Mouse (Mus musculus): Measurements from ENCODE around the gene Cnot11. TPM values are rescaled to one million over a fixed set of nuclear protein-coding genes. Genes with fewer than 3 reads are reported as not detected.
A peak's percentile ranks its signal among the peaks of the same experiment; 100 is the strongest.

The Cnot11 gene
- polyA plus RNA-seq, 2 experiments: 23.8 to 30.6 TPM

DNA sequence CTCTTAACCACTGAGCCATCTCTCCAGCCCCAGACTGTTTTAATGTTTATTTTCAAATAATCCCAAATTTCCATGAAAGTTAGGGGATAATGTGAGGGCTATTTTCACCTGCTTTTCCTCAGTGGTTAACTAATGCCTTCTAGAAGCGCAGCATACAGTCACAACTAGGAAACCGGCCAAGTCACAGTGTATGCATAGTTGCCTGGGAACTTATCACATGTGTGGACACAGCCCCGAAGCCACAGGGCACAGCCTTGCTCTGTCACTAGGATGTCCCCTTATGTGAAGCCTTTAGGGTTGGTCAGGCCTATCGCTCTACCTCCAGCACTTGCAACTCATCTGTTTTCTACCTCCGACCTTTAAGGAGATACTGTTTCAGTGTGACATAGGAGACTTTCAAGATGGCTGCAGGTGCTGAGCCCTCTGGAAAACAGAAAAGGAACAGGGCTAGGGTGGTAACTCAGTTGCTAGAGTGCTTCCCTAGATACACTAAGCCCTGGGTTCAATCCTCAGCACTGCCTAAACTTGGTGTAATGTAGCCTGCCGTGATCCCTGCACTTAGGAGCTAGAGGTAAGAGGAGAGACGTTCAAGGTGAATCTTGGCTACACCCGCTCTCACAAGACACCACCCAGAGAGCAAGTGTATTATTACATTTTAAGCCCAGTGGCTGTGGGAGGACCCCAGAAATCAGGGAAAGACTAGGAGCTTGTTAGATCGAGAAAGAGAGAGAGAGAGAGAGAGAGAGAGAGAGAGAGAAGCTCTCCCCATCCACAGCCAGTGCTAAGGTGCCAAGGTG lies 8.2 kb upstream of the Cnot11 start:
- Histone ChIP-seq H3K36me3 (ENCODE audit: control insufficient read depth, insufficient read depth, low read length) (no peaks in the 10 kb centered on the region), H3K4me2 (replicated peaks; ENCODE audit: low read depth, low read length, severe bottlenecking) (no peak overlapping the region), H3K9me3 (ENCODE audit: control insufficient read depth, low read length) (no peaks in the 10 kb centered on the region), H3K4me3 (replicated peaks; ENCODE audit: low read length) (no peak overlapping the region), H3K27me3 (ENCODE audit: control insufficient read depth, insufficient read depth, low read length) (no peaks in the 10 kb centered on the region), H3K4me1 (ENCODE audit: control insufficient read depth, insufficient read depth, low read length) (no peaks in the 10 kb centered on the region), H3K27ac (replicated peaks; ENCODE audit: low read depth, low read length) (no peak overlapping the region), H3K9ac (ENCODE audit: low read depth, low read length, severe bottlenecking) (no peak overlapping the region)
- WGBS: 83% methylated on average over 9 of the region's 9 CpGs
- no peak for TF ChIP-seq POLR2A (IDR thresholded peaks at IDR 0.05; ENCODE audit: borderline replicate concordance, extremely low read depth, insufficient read depth, insufficient read length)
- DNase-seq (ENCODE audit: low spot score): no peak
- ATAC-seq (ENCODE audit: low FRiP score, low read depth): no peak

DNA sequence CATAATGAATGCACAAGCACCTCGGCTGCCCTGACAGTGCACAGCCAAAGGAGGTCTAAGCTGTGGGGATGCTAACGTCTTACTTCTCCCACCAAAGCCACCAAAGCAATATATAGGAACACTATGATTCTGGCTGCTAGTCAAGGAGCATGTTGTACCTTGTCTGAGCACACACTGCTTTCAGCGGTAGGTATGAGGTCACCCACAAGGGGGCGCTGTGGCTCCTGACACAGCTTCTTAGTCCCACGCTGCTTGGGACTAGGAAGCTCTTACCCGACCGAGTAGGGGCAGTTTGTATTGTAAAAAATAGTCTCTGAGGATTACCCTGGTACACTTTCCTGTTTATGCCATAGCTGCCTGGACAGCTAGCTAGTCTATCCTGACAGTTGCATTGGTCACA lies 7.4 kb upstream of the Cnot11 start:
- Histone ChIP-seq H3K4me2 (replicated peaks; ENCODE audit: low read depth, low read length, severe bottlenecking) (no peak overlapping the region), H3K36me3 (ENCODE audit: control insufficient read depth, insufficient read depth, low read length) (no peaks in the 10 kb centered on the region), H3K9ac (ENCODE audit: low read depth, low read length, severe bottlenecking) (no peak overlapping the region), H3K9me3 (ENCODE audit: control insufficient read depth, low read length) (no peaks in the 10 kb centered on the region), H3K27me3 (ENCODE audit: control insufficient read depth, insufficient read depth, low read length) (no peaks in the 10 kb centered on the region), H3K4me3 (replicated peaks; ENCODE audit: low read length) (no peak overlapping the region), H3K4me1 (ENCODE audit: control insufficient read depth, insufficient read depth, low read length) (no peaks in the 10 kb centered on the region), H3K27ac (replicated peaks; ENCODE audit: low read depth, low read length) (no peak overlapping the region)
- peak; percentile 79 for DNase-seq (ENCODE audit: low spot score)
- TF ChIP-seq POLR2A (IDR thresholded peaks at IDR 0.05; ENCODE audit: borderline replicate concordance, extremely low read depth, insufficient read depth, insufficient read length): no peak
- 12% methylated on average over 7 of the region's 7 CpGs for WGBS
- ATAC-seq (ENCODE audit: low FRiP score, low read depth): no peak

DNA sequence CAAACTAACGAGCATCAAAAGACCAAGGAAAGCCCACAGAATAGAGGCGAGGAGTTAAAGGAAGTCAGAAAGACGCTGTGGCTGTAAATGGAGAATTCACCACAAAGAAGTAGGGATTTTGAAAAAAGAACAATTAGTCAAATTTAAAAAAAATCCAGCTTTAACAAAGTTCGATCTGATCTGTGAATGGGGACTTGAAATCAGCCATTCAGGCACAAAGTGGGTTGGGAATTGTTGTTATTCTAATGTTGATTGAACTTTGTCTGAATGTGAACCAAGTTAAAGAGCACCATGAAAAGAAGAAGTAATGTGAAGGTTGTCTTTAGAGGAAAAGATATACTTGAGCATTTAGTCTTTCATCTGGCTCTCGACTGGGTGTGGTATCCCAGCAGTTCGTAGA lies 6.5 kb upstream of the Cnot11 start:
- no peak for TF ChIP-seq POLR2A (IDR thresholded peaks at IDR 0.05; ENCODE audit: borderline replicate concordance, extremely low read depth, insufficient read depth, insufficient read length)
- no peak for DNase-seq (ENCODE audit: low spot score)
- no peak overlapping the region for H3K4me2 ChIP-seq (replicated peaks; ENCODE audit: low read depth, low read length, severe bottlenecking)
- no peaks in the 10 kb centered on the region for H3K27me3 ChIP-seq (ENCODE audit: control insufficient read depth, insufficient read depth, low read length)
- no peak overlapping the region for H3K9ac ChIP-seq (ENCODE audit: low read depth, low read length, severe bottlenecking)
- no peak overlapping the region for H3K27ac ChIP-seq (replicated peaks; ENCODE audit: low read depth, low read length)
- H3K36me3 ChIP-seq (ENCODE audit: control insufficient read depth, insufficient read depth, low read length): no peaks in the 10 kb centered on the region
- no peaks in the 10 kb centered on the region for H3K9me3 ChIP-seq (ENCODE audit: control insufficient read depth, low read length)
- H3K4me3 ChIP-seq (replicated peaks; ENCODE audit: low read length): no peak overlapping the region
- no peak for ATAC-seq (ENCODE audit: low FRiP score, low read depth)
- WGBS: 63% methylated on average over 6 of the region's 6 CpGs
- no peaks in the 10 kb centered on the region for H3K4me1 ChIP-seq (ENCODE audit: control insufficient read depth, insufficient read depth, low read length)

DNA sequence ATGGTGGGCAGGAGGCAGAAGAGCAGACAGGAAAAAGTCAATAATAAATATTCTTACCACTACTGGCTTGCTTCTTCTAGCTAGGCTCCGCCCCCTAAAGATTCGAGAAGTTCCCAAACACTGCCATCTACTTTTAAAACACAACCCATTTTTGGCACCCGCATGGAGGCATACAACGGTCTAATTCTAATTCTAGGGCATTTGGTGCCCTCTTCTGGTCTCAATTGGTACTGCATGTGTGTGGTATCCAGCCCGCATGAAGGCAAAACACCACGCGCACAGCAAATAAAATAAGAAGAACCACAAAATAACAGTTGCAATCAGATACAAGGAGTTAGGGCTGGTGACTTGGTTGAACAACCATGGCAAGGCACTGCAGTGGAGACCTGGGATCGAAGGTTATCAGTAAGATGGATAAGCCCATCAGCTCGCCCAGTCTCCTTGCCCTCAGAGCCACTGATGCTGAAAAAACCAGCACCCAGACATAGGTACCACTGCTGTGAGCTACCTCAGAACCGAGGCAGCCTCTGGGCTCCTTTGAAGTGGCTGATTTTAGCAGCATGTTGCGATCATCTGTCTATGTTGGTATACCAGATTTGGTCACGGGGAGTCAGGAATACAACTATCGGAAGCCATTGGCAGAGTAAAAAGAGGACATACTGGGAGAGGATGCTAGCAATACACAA lies 4.4 kb upstream of the Cnot11 start:
- ATAC-seq (ENCODE audit: low FRiP score, low read depth): no peak
- WGBS: 40% methylated on average over 13 of the region's 13 CpGs

DNA sequence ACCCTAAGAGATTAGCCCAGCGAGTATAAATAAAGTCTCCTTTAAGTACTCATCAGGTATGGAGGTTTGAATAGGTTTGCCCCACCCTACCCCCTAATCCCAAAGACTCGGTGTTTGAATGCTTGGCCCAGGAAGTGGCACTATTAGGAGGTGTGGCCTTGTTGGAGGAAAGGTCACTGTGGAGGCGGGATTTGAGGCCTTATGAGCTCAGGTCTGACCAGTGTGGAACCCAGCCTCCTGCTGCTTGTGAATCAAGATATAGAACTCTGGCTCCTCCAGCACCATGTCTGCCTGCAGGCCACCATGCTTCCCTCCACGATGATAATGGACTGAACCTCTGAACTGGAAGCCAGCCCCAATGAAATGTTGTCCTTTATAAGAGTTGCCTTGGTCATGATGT lies 3.8 kb upstream of the Cnot11 start:
- Histone ChIP-seq H3K9me3 (ENCODE audit: control insufficient read depth, low read length) (no peaks in the 10 kb centered on the region), H3K36me3 (ENCODE audit: control insufficient read depth, insufficient read depth, low read length) (no peaks in the 10 kb centered on the region), H3K27me3 (ENCODE audit: control insufficient read depth, insufficient read depth, low read length) (no peaks in the 10 kb centered on the region), H3K4me1 (ENCODE audit: control insufficient read depth, insufficient read depth, low read length) (peaks cover 5% of the 10 kb centered on the region; the same call in 1 of the 2 replicates), H3K4me3 (replicated peaks; ENCODE audit: low read length) (no peak overlapping the region), H3K4me2 (replicated peaks; ENCODE audit: low read depth, low read length, severe bottlenecking) (no peak overlapping the region), H3K9ac (ENCODE audit: low read depth, low read length, severe bottlenecking) (no peak overlapping the region), H3K27ac (replicated peaks; ENCODE audit: low read depth, low read length) (no peak overlapping the region)
- no peak for TF ChIP-seq POLR2A (IDR thresholded peaks at IDR 0.05; ENCODE audit: borderline replicate concordance, extremely low read depth, insufficient read depth, insufficient read length)
- WGBS: 61% methylated on average over 4 of the region's 4 CpGs
- DNase-seq (ENCODE audit: low spot score): no peak
- ATAC-seq (ENCODE audit: low FRiP score, low read depth): no peak

More for the DNA sequence above, 4.4 kb upstream of the Cnot11 start:
- no peaks in the 10 kb centered on the region for H3K36me3 ChIP-seq (ENCODE audit: control insufficient read depth, insufficient read depth, low read length)
- H3K9ac ChIP-seq (ENCODE audit: low read depth, low read length, severe bottlenecking): no peak overlapping the region
- H3K9me3 ChIP-seq (ENCODE audit: control insufficient read depth, low read length): no peaks in the 10 kb centered on the region
- no peak overlapping the region for H3K4me2 ChIP-seq (replicated peaks; ENCODE audit: low read depth, low read length, severe bottlenecking)
- no peaks in the 10 kb centered on the region for H3K27me3 ChIP-seq (ENCODE audit: control insufficient read depth, insufficient read depth, low read length)
- peaks cover 5% of the 10 kb centered on the region; the same call in 1 of the 2 replicates for H3K4me1 ChIP-seq (ENCODE audit: control insufficient read depth, insufficient read depth, low read length)
- DNase-seq (ENCODE audit: low spot score): peak; percentile 74
- H3K27ac ChIP-seq (replicated peaks; ENCODE audit: low read depth, low read length): no peak overlapping the region
- TF ChIP-seq POLR2A (IDR thresholded peaks at IDR 0.05; ENCODE audit: borderline replicate concordance, extremely low read depth, insufficient read depth, insufficient read length): no peak
- no peak overlapping the region for H3K4me3 ChIP-seq (replicated peaks; ENCODE audit: low read length)

All from limb, embryonic 14.5 days (tissue).